Mouse (Mus musculus): Measurements from ENCODE around the gene Pax7. TPM values are rescaled to one million over a fixed set of nuclear protein-coding genes. Genes with fewer than 3 reads are reported as not detected.

Pax7 gene
- total RNA-seq, 2 experiments from 2014 or later = 0.11 TPM; not detected in 1

DNA sequence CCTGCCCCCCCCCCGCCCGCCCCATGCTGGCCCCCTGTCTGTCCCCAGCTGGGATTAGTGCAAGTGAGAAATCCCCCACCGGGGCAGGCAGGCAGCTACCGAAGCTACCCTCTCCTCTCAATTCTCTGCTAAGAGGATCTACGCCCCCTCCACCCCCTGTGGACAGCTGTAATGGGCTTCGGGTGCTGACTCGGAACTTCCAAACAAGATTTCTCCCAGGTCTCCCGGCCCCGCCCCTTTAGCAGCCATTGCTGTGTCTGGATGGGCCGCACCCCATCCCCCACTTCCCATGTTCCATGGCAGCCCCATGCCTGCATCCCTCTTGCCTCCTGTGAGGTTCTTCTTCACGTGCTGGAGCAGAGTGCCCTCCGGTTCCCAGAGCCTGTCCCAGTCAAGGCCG is 76.4 kb downstream of the Pax7 start:
- no peak for DNase-seq (ENCODE audit: low spot score in 2 of 2)

- no peak for DNase-seq (ENCODE audit: low spot score in 2 of 2)
Measured at GRCm38 (mm10) chr4:139754148-139754710, 79.1 kb downstream of the Pax7 start.

- no peak for DNase-seq (ENCODE audit: low spot score in 2 of 2)
Measured at GRCm38 (mm10) chr4:139750926-139751325, 82.4 kb downstream of the Pax7 start.

DNA sequence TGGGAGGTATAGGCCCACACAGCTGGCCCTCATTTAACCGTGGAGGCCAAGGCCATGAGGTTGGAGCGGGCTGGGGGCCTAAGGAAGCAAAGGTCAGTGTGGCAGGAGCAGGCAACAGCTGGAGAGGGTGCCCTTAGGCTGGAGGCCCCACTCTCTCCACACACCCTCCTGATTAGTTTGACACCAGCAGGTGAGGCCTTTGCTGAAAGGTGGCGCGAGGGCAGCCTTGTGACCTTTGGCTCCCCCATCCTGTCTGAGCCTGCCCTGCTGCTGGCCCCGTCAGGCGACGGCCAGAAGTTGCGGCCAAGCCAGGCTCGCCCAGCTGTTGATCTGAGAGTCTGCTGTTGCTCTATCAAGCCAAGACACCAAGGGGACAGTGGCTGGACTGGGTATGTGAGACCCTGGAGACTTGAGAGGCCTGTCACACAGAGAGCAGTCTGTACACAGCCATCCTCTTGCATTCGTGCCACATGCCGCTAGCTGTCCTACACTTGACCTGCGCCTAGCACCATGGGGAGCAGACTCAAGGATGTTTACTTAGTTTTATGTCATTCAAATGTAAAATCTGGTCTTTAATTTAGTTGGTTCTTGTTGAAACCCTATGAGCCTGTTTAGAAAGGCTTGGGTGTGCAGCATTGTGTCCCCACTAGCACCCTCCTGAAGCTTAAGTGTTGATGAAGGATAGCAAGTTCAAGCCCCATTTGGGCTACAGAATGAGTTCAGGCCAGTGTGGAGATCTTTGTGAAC is 86.0 kb downstream of the Pax7 start:
- no peak for DNase-seq (ENCODE audit: low spot score in 2 of 2)

DNA sequence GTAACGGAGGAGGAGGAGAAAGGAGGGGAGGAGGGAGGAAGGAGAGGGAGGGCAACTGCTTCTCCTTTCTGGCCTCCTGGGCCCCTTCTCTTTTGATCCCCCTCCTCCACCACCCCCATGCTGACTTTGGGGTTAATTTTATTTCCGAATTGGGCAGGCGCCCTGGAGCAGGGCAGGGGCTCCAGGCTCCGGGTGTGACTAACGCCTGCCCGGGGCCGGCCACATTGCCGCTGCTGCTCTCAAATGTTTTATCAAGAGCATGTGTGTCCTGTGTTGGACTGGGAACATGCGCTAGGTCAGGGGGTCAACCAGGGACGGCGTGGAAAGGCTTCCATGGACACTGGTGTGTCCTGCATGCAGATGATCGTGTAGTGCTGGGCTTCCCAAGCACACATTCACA is 87.2 kb downstream of the Pax7 start:
- DNase-seq (ENCODE audit: low spot score in 2 of 2) = no peak

DNA sequence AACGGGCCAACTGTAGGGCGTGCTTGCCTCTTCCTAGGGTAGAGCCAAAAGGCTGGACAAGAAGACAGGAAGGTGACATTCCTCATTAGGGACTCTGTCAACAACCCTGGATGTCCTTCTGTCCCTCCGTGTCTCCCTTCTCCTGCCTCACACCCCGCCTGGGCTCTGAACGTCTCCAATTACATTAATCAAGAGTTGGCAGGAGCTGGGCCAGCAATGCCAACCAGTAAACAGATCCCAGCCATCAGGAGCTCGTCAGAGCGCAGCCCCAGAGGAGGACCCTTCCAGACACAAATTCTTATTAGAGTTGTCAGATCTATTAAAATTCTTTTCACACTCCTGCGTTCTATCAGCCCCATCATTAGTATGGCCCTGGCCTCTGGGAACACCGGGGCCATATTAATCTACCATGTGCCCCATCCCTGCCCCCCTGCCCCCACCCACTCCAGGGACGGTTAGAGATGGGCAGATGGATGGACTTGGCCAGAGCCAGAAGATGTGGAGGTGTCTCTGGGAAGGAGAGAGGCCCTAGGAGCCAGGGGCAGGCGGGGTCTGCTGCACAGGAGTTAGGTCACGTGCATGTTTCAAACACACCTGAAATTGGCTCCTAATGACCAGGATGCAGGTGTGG is 88.4 kb downstream of the Pax7 start:
- DNase-seq (ENCODE audit: low spot score in 2 of 2) = no peak

GRCm38 (mm10) chr4:139743626-139744025 is 89.7 kb downstream of the Pax7 start:
- no peak for DNase-seq (ENCODE audit: low spot score in 2 of 2)

GRCm38 (mm10) chr4:139737035-139737434 is 96.3 kb downstream of the Pax7 start:
- DNase-seq (ENCODE audit: low spot score in 2 of 2) = no peak

DNA sequence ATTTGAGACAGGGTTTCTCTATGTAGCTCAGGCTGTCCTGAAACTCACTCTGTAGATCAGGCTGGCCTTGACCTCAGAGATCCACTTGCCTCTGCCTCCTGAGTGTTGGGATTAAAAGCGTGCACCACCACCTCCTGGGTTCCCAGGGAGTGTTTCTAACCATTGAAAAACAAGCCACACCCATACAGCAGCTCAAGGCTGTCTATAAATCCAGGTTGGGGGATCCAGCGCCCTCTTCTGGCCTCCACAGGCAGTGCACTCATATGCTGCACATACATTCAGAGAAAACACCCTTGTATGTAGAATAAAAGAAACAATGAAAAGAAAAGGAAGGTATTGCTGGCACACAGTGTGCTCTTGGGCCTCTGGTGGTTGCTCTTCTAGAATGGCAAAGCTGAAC is 106.2 kb downstream of the Pax7 start:
- DNase-seq (ENCODE audit: low spot score in 2 of 2) = no peak

- DNase-seq (ENCODE audit: low spot score in 2 of 2) = no peak
Measured at GRCm38 (mm10) chr4:139725421-139725820, 107.9 kb downstream of the Pax7 start.

- DNase-seq (ENCODE audit: low spot score in 2 of 2) = no peak
Measured at GRCm38 (mm10) chr4:139724296-139724695, 109.0 kb downstream of the Pax7 start.

DNA sequence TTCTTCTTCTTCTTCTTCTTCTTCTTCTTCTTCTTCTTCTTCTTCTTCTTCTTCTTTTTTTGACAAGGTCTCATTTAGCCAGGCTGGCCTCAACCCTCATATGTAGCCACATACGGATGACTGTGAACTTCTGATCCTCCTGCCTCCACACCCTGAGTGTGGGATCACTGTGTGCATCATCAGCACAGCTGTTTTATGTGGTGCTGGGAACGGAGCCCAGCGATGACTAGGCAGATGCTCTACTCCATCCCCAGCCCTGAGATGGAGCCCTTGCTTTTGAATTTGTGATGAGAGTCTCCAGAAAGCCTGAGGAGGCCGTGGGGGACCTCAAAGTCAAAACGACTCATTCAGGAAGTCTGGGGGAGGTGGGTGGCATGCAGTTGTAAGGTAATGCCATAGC is 114.3 kb downstream of the Pax7 start:
- DNase-seq (ENCODE audit: low spot score in 2 of 2) = no peak

DNA sequence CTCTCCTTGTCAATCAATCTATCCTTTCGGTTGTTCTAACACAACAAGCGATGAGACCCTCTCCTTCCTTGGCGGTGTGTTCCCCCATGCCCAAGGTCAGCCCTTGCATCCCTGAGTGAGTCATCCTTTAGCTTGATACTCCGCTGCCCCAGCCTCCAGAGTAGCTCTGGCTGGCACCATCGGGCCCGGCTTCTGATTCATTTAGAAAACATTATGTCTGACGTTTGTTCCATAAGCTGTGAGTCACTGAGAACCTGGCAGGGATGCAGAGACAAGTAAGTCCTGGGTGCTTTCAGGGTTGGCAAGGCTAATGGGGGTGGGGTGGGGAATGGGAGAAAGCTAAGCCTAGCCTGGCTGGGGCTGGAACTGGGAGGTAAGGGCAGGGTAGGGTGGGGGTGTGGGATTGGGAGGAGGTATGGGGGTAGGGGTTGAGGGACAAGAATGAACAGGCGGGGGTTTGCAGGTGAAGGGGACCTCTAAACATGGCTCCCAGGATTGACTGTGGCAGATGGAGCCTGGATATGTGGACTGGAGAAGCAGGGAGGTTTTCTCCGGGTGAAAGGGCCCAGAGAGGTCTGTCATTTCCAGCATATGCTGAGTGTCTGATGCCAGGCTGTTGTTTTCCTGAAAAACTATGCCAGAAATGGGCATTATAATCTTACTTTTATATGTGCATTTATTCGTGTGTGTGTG is 116.7 kb downstream of the Pax7 start:
- DNase-seq (ENCODE audit: low spot score in 2 of 2) = no peak

- DNase-seq (ENCODE audit: low spot score in 2 of 2) = no peak
Measured at GRCm38 (mm10) chr4:139715241-139715932, 117.9 kb downstream of the Pax7 start.

GRCm38 (mm10) chr4:139710467-139711334 is 122.6 kb downstream of the Pax7 start:
- no peak for DNase-seq (ENCODE audit: low spot score in 2 of 2)

GRCm38 (mm10) chr4:139705986-139706385 is 127.3 kb downstream of the Pax7 start:
- DNase-seq (ENCODE audit: low spot score in 2 of 2) = no peak

- no peak for DNase-seq (ENCODE audit: low spot score in 2 of 2)
Measured at GRCm38 (mm10) chr4:139703468-139703867, 129.9 kb downstream of the Pax7 start.

- DNase-seq (ENCODE audit: low spot score in 2 of 2) = no peak
Measured at GRCm38 (mm10) chr4:139702914-139703313, 130.4 kb downstream of the Pax7 start.

GRCm38 (mm10) chr4:139698602-139699001 is 134.7 kb downstream of the Pax7 start:
- no peak for DNase-seq (ENCODE audit: low spot score in 2 of 2)

DNA sequence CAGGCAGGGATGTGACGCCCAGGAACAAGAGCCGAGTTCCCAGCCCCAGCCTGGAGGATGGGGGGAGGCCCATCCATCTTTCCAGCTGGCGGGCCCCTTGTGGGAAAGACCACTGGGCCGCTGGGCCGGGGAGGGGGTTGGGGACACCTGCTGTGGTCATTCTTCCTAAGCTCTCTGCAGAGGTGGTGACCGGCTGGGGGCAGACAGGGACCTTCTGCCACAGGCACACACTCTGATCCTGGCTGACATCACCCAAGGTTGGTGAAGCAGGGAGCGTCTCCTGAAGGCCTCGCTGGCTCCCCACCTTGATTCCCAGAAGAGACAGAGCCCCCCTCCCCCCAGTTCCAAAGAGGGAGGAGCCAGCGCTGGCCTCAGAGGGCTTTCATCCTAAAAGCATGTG is 135.6 kb downstream of the Pax7 start:
- DNase-seq (ENCODE audit: low spot score in 2 of 2) = no peak
